Mouse (Mus musculus) embryonic fibroblast, embryonic 13.5 days (primary cell): ENCODE results near the gene Nup107.

Source experiments
- CTCF ChIP-seq: IDR thresholded peaks from 2 replicates; pipeline ENCODE4 v1.5.1; 2011; ENCODE audit warnings: mild to moderate bottlenecking, control low read depth, low read length, moderate library complexity, borderline replicate concordance; ENCODE audit not compliant: insufficient read depth
- POLR2A ChIP-seq: IDR thresholded peaks from 2 replicates; pipeline ENCODE4 v1.6.1; 2011; ENCODE audit warnings: low read depth, mild to moderate bottlenecking, control low read depth, low read length, moderate library complexity

GRCm38 (mm10) chr10:117767286-117768140 is 25.0 kb downstream of the Nup107 start:
- TF ChIP-seq CTCF: no peak
- no peak for TF ChIP-seq POLR2A
